Mouse (Mus musculus): Measurements from ENCODE around the gene Syk. TPM values are rescaled to one million over a fixed set of nuclear protein-coding genes. Genes with fewer than 3 reads are reported as not detected.

Syk gene
- total RNA-seq (2014; rRNA removed) (3.0 and 4.2 TPM in 2 replicates), polyA plus RNA-seq (2012; rRNA removed) (0.96 and 1.9 TPM in 2 replicates)

DNA sequence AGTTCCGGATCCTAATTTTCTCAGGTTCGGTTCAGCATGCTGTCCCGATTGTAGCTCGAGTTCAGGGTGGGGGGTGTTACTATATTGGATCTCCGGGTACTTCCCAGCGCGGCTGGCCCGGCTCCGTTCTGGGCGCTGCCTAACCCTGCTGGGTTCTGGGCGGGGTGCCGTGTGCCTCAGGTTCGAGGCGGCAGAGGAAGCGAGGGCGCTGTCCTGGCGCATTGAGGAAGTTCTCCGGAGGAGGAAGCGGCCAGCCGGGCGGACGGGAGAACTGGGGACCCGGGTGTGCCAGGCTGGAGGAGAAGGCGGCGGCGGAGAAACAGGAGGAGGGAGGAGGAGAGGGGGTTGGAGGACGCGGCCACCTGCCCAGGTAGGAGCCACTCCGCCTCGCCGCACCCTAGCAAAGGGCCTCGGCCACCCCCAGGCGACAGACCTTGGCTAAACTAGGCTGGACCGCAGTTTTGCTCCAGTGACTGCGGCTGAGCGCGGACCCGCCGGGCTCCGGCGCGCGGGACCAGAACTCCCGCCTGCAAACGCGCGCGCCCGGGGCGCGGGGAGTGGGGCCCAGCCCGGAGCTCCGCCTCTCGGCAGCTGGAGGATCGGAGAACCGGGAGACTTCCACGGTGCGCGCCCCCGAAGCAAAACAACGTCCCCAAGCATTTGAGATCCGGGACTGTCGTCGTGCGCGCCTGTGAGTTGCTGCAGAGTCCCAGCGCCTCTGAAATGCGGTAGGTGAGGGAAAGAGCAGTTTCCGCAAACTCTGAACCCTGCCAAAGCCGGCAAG lies at the start of gene Syk:
Syk (plus strand) TSS at position 296 of the 784 bp plus-strand sequence.
- no peaks in the 10 kb centered on the region for H3K79me2 ChIP-seq (ENCODE audit: control insufficient read depth, insufficient read depth, low read length)
- peak within 1 kb of the TSS; percentile 70 for H3K4me3 ChIP-seq (ENCODE audit: insufficient read depth, low read depth, low read length)
- WGBS = 1% methylated on average over 67 of the region's 70 CpGs
- H3K27ac ChIP-seq (replicated peaks; ENCODE audit: insufficient read depth, low read depth, low read length) = peak within 1 kb of the TSS; percentile 47; the same call in 1 of the 2 replicates
- TF ChIP-seq POLR2A (IDR thresholded peaks at IDR 0.05; ENCODE audit: extremely low read depth, insufficient read depth, low read length) (no peak), CTCF (IDR thresholded peaks at IDR 0.05; ENCODE audit: low read depth, low read length) (no peak)
- peak within 1 kb of the TSS; percentile 72 for H3K9ac ChIP-seq (ENCODE audit: low read depth, low read length)
- no peaks in the 10 kb centered on the region for H3K36me3 ChIP-seq (ENCODE audit: control insufficient read depth, insufficient read depth, low read length)
- no peaks in the 10 kb centered on the region for H3K4me1 ChIP-seq (ENCODE audit: control insufficient read depth, insufficient read depth, low read length)
- DNase-seq (ENCODE audit: extremely low read depth, low read depth, low spot score) = no peak
- H3K27me3 ChIP-seq (ENCODE audit: control insufficient read depth, insufficient read depth, low read length) = peaks cover 3% of the 10 kb centered on the region; the same call in 1 of the 2 replicates

DNA sequence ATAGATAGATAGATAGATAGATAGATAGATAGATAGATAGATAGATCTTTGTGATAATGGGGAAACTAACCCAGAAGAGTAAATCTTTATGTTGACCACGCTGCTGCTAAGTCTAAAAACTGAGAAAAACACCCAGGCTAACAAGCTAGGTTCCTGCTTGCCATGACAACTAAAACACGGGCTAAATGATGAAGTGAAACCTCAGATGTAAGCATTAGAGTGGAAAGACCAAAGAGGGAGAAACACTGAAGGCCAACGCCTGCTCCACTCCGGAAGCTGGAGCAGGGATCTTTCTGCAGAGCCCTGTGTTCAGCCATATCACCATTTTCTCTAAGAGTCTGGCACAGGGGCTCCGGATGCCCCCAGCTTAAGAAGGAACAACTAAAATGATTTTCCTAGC lies 49.3 kb upstream of the Syk start:
- Histone ChIP-seq H3K27me3 (ENCODE audit: control insufficient read depth, insufficient read depth, low read length) (peaks cover 6% of the 10 kb centered on the region; the same call in 1 of the 2 replicates), H3K79me2 (ENCODE audit: control insufficient read depth, insufficient read depth, low read length) (no peaks in the 10 kb centered on the region), H3K4me3 (ENCODE audit: insufficient read depth, low read depth, low read length) (no peak overlapping the region), H3K27ac (replicated peaks; ENCODE audit: insufficient read depth, low read depth, low read length) (no peak overlapping the region), H3K36me3 (ENCODE audit: control insufficient read depth, insufficient read depth, low read length) (no peaks in the 10 kb centered on the region), H3K4me1 (ENCODE audit: control insufficient read depth, insufficient read depth, low read length) (no peaks in the 10 kb centered on the region), H3K9ac (ENCODE audit: low read depth, low read length) (no peak overlapping the region)
- peak; percentile 5 for DNase-seq (ENCODE audit: extremely low read depth, low read depth, low spot score)
- TF ChIP-seq CTCF (IDR thresholded peaks at IDR 0.05; ENCODE audit: low read depth, low read length) (no peak), POLR2A (IDR thresholded peaks at IDR 0.05; ENCODE audit: extremely low read depth, insufficient read depth, low read length) (no peak)
- 66% methylated on average over 5 of the region's 5 CpGs for WGBS

GRCm38 (mm10) chr13:52535542-52535941 lies 47.4 kb upstream of the Syk start:
- peak; percentile 25 for DNase-seq (ENCODE audit: extremely low read depth, low read depth, low spot score)
- H3K4me1 ChIP-seq (ENCODE audit: control insufficient read depth, insufficient read depth, low read length) = no peaks in the 10 kb centered on the region
- 9% methylated on average over 4 of the region's 4 CpGs for WGBS
- H3K27me3 ChIP-seq (ENCODE audit: control insufficient read depth, insufficient read depth, low read length) = 0 out of 2 replicates have a peak, but pooled peaks cover 2% of the 10 kb centered on the region
- no peak overlapping the region for H3K4me3 ChIP-seq (ENCODE audit: insufficient read depth, low read depth, low read length)
- TF ChIP-seq POLR2A (IDR thresholded peaks at IDR 0.05; ENCODE audit: extremely low read depth, insufficient read depth, low read length) (no peak), CTCF (IDR thresholded peaks at IDR 0.05; ENCODE audit: low read depth, low read length) (peak; percentile 76)
- no peak overlapping the region for H3K27ac ChIP-seq (replicated peaks; ENCODE audit: insufficient read depth, low read depth, low read length)
- H3K9ac ChIP-seq (ENCODE audit: low read depth, low read length) = no peak overlapping the region
- H3K36me3 ChIP-seq (ENCODE audit: control insufficient read depth, insufficient read depth, low read length) = no peaks in the 10 kb centered on the region
- H3K79me2 ChIP-seq (ENCODE audit: control insufficient read depth, insufficient read depth, low read length) = no peaks in the 10 kb centered on the region

DNA sequence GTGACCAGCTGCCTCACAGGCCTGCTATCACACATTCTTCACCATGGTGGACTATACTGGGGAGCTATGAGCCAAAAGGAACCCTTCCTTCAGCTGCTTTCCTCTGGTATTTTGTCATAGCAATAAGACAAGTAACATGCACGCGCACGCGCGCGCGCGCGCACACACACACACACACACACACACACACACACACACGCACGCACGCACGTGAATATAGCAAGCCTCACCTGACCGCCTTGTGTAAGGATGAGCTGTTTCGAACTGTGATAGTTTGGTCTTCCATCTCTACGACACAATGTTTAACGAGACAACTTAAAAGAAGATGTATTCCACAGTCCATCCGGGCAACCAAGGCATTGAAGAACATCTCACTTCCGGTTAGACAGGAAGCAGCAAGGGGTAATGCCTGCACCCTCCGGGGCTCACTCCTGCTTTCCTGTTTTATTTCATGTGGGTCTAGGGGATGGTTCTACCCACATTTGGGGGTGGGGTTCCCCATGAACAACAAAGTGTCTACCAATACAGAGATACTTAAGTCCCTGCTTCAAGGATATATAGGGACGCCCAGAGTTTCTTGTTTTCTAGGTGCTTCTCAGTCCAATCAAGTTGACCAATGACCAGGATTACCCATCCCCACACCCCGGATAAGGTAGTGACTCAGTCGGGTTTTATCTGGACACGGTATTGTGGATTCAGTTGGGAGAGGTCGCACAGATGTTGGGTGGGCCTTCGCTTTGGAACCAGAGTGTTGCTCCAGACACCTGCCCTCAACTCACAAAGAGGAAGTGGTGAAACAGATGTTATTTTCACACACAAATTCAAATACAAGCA lies 45.0 kb upstream of the Syk start:
- Histone ChIP-seq H3K27ac (replicated peaks; ENCODE audit: insufficient read depth, low read depth, low read length) (no peak overlapping the region), H3K4me3 (ENCODE audit: insufficient read depth, low read depth, low read length) (no peak overlapping the region), H3K4me1 (ENCODE audit: control insufficient read depth, insufficient read depth, low read length) (no peaks in the 10 kb centered on the region), H3K36me3 (ENCODE audit: control insufficient read depth, insufficient read depth, low read length) (no peaks in the 10 kb centered on the region), H3K79me2 (ENCODE audit: control insufficient read depth, insufficient read depth, low read length) (no peaks in the 10 kb centered on the region), H3K9ac (ENCODE audit: low read depth, low read length) (no peak overlapping the region), H3K27me3 (ENCODE audit: control insufficient read depth, insufficient read depth, low read length) (no peaks in the 10 kb centered on the region)
- TF ChIP-seq POLR2A (IDR thresholded peaks at IDR 0.05; ENCODE audit: extremely low read depth, insufficient read depth, low read length) (no peak), CTCF (IDR thresholded peaks at IDR 0.05; ENCODE audit: low read depth, low read length) (no peak)
- WGBS = 91% methylated on average over 26 of the region's 26 CpGs
- DNase-seq (ENCODE audit: extremely low read depth, low read depth, low spot score) = no peak

GRCm38 (mm10) chr13:52538588-52539116 lies 44.3 kb upstream of the Syk start:
- TF ChIP-seq POLR2A (IDR thresholded peaks at IDR 0.05; ENCODE audit: extremely low read depth, insufficient read depth, low read length) (no peak), CTCF (IDR thresholded peaks at IDR 0.05; ENCODE audit: low read depth, low read length) (0 out of 2 replicates have a peak, but pooled peaks have one; percentile 21)
- H3K4me1 ChIP-seq (ENCODE audit: control insufficient read depth, insufficient read depth, low read length) = no peaks in the 10 kb centered on the region
- H3K9ac ChIP-seq (ENCODE audit: low read depth, low read length) = no peak overlapping the region
- no peaks in the 10 kb centered on the region for H3K27me3 ChIP-seq (ENCODE audit: control insufficient read depth, insufficient read depth, low read length)
- 90% methylated on average over 9 of the region's 9 CpGs for WGBS
- H3K27ac ChIP-seq (replicated peaks; ENCODE audit: insufficient read depth, low read depth, low read length) = no peak overlapping the region
- no peak for DNase-seq (ENCODE audit: extremely low read depth, low read depth, low spot score)
- no peaks in the 10 kb centered on the region for H3K79me2 ChIP-seq (ENCODE audit: control insufficient read depth, insufficient read depth, low read length)
- H3K36me3 ChIP-seq (ENCODE audit: control insufficient read depth, insufficient read depth, low read length) = no peaks in the 10 kb centered on the region
- H3K4me3 ChIP-seq (ENCODE audit: insufficient read depth, low read depth, low read length) = no peak overlapping the region

Measured in liver, adult 2 months (tissue).